Mouse (Mus musculus): ENCODE data around the gene Plscr2.

- TF ChIP-seq POLR2A (IDR thresholded peaks at IDR 0.05; ENCODE audit: extremely low read depth, insufficient read depth, low read length) (no peak), CTCF (IDR thresholded peaks at IDR 0.05; ENCODE audit: low read depth, low read length) (no peak)
Observed at GRCm38 (mm10) chr9:92273271-92273670, 2.1 kb upstream of the Plscr2 start.

Measured in liver, adult 2 months (tissue).